Mouse (Mus musculus) thymus, postnatal 0 days (tissue): ENCODE results near the gene Olfr1375. TPM values are rescaled to one million over a fixed set of nuclear protein-coding genes. Genes with fewer than 3 reads are reported as not detected.
"Not testable (repeated sequence)": the region's sequence is repeated elsewhere in the genome, so short reads cannot be mapped to it uniquely, and the experiment has no call there.

Experiments used
- DNase-seq: peaks from one replicate; pipeline ENCODE4 v3.0.0-alpha.2; 2015; ENCODE audit warnings: low spot score
- polyA plus RNA-seq: library from polyadenylated mRNA; unstranded; fragments of >200 nt; fragmentation: Nextera tagmentation; extraction: Ambion mirVana; gene quantifications from 2 replicates; pipeline ENCODE4 v1.2.1, GENCODE M21; 2015

The Olfr1375 gene
- polyA plus RNA-seq, result not detected in 2 replicates

GRCm38 (mm10) chr11:51047809-51048208 lies at the start of gene Olfr1375:
Olfr1375 (plus strand) TSS chr11:51048109.
- DNase-seq, result not testable (repeated sequence)

- DNase-seq, result no peak
Measured at GRCm38 (mm10) chr11:51003296-51003695, 44.6 kb upstream of the Olfr1375 start, which contains the start of gene Olfr51. Olfr51 (plus strand) TSS chr11:51003596.

DNA sequence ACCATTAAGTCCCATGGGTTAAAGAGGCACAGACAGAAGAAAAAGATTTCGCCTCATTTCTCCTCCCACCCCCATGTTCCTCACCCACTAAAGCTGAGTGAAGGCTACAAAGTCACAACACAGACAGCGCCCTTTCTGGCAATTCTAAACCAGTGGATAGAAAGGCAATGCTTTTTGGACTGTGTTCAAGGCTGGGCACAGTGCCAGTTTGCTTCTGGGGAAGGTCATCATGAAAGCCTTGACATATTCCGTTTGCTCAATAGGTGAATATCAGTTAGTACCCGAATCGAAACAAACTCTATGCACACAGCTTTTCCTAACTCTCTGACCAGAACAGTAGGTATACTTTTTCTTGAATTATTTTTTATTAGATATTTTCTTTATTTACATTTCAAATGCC lies 36.1 kb upstream of the Olfr1375 start:
- DNase-seq, result no peak

DNA sequence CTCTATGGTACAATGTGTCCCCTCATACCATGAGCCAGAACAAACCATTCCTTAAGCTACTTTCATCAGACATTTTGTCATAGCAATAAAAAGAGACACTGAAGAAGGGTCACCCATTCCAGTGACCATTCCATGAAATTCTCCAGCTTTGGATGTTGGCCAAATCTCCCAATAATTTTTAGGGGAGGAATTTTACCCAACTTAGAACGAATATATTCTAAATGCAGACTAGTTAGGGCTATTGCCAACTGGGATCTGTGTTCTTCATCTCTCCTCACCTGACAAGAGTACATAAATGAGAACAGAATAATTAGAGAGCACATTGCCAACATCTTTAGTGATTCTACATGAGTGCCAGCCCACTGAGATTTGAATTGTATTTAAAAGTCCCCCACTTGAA lies 34.0 kb upstream of the Olfr1375 start, which contains the start of gene Olfr54:
Gene Olfr54, plus strand, starts transcription at position 301 of the 400 bp plus-strand sequence.
- no peak for DNase-seq

- DNase-seq, result no peak
Measured at GRCm38 (mm10) chr11:51016341-51016740, 31.6 kb upstream of the Olfr1375 start.

DNA sequence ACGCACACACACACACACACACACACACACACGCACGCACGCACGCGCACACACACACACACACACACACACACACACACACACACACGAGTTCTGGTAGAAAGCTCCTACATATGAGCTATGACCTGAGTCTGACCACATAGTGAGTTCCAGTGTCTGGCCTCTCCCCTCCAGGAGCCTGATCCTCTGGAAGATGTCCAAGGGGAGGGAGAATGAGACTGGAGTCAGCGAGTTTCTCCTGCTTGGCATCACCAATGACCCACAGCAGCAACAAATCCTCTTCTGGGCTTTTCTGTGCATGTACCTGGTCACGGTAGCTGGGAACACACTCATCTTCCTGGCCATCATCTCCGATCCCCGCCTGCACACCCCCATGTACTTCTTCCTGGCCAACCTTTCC lies 21.1 kb upstream of the Olfr1375 start:
- DNase-seq, result not testable (repeated sequence)

DNA sequence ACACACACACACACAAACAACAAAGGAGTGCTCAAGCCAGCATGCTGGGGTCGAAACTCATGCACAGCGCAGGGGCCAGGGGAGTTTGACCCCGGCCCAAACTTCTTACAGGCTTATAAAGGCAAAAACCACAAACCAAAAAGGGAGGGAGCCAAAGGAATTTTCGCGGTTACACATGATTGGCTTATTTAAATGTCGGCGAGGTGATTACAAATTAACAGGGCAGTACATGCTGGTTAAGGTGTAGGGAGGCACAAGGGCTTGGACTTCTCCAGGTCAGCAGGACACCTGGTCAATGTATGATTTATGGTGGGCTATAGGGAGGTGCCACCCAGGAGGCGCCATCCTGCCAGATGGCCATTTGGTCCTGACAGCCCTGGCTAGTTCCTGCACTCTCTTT lies 18.5 kb upstream of the Olfr1375 start:
- not testable (repeated sequence) for DNase-seq

- no peak for DNase-seq
Measured at GRCm38 (mm10) chr11:51030225-51030624, 17.7 kb upstream of the Olfr1375 start.

GRCm38 (mm10) chr11:51032851-51033250 lies 15.1 kb upstream of the Olfr1375 start:
- DNase-seq, result peak; percentile 33

DNA sequence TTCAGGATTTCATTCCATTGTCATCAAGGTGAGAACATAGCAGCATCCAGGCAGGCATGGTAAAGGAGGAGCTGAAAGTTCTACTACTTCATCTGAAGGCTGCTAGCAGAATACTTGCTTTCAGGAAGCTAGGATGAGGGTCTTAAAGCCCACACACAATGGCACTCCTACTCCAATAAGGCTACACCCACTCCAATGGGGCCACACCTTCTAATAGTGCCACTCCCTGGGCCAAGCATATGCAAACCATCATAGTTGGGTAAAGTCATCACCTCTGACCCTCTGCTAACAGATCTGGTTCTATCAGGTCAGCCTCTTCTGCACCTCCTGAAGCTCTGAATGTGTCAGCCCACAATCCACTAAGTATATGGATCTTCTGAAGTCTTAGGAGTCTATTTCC lies 13.8 kb upstream of the Olfr1375 start:
- DNase-seq, result not testable (repeated sequence)

DNA sequence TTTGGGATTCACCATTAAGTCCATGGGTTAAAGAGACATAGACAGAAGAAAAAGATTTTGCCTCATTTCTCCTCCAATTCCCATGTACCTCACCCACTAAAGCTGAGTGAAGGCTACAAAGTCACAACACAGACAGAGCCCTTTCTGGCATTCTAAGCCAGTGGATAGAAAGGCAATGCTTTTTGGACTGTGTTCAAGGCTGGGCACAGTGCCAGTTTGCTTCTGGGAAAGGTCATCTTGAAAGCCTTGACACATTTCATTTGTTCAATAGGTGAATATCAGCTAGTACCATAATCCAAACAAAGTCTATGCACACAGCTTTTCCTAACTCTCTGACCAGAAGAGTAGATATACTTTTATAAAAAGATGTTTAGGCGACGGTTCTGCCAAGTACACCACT lies 12.0 kb upstream of the Olfr1375 start:
- DNase-seq, result no peak

DNA sequence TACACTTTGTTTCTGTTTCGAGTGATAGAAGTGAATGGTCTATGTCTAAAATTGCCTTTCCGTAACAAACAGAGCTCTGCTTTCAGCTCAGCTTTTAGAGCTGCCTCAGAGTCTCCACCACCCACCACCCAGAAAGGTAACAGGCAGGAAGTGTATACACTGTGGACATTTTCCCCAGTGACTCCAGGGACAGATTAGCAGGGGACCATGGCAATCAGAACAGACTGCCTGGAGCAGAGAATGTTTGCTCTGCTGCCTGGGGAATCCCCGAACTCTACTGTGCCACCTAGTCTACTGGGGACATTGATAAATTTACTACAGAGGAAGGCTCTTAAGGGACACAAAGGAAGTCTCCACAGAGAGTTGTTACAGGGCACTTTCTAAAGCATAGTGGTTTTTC lies 3.1 kb upstream of the Olfr1375 start:
- not testable (repeated sequence) for DNase-seq

- DNase-seq, result no peak
Measured at GRCm38 (mm10) chr11:51051678-51052077, 3.8 kb downstream of the Olfr1375 start.

DNA sequence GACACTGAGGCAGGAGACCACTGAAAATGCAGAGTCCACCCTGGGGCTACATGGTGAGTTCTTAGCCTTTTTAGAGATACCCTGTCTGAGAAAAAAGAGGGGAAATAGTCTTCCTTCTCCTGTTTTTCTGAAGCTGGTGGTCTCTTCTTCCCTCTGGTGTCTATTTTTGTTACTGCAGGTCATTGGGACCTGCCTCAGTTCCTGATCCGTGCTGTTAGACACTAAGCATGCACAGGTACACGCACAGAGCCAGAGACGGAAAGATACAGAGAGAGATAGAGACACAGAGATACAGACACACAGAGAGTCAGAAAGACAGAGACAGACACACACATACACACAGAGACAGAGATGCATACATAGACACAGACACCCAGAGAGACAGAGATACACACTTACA lies 5.3 kb downstream of the Olfr1375 start:
- DNase-seq, result peak; percentile 7

DNA sequence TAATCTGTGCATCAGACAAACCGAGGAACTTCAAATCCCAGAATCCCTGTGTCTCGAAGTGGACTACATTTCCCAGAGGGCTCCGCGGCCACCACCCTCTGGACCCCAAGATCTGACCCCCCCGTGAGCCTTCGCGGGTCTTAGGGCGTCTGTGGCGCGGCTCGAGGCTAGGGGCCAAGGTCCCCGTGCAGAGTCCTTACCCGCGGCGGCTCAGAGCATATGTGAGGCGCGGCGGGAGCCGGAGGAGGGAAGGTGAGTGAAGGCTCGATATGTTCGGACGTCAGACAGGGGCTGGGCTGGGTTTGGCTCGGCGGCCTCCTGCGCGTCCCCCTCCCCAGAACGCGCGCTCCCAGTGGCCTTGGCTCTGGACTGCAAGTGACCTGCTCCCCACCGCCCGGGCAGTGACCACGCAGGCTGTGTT lies 11.3 kb downstream of the Olfr1375 start, which contains the start of gene Zfp354a:
Gene Zfp354a, plus strand, starts transcription at position 107 of the 421 bp plus-strand sequence.
- DNase-seq, result no peak

GRCm38 (mm10) chr11:51059640-51060039 lies 11.7 kb downstream of the Olfr1375 start:
- DNase-seq, result no peak

DNA sequence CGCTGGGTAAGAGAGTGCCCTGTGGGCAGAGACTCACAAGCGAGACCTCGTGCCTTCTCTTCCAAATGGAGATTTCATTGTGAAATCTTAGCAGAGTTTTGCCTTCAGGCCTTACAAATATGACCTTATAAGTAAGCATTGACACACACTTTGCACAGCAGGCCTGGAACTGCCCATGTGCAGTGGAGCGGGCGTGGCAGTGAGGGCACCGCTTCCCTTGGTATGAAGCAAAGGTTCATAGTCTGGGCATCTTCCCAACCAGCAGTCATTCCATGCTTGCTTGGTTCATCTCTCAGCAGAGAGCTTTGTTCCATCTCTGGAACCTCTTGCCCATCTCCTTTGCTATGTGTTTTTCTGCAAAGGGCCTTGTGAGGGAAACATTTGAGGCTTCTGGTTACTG lies 13.1 kb downstream of the Olfr1375 start:
- DNase-seq, result no peak

GRCm38 (mm10) chr11:51063276-51063675 lies 15.4 kb downstream of the Olfr1375 start:
- DNase-seq, result no peak

DNA sequence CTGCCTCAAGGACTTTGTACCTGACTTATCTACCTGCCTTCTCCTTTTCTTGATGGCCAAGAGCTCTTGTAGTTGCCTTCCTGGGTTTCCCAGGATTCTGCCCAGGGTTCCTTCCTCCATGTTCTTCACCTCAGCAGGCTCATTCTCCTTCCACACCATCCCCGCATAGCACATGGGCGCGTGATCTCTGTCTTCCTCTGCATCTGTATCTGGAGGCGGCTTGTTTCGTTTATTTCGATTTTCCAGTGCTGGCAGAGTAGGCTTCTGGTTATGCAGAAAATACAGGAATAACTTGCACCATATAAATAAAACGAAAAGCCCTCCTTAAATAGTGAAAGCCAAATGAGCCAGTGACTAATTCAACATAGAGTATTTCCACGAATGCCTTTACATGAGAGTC lies 15.9 kb downstream of the Olfr1375 start:
- no peak for DNase-seq

- no peak for DNase-seq
Measured at GRCm38 (mm10) chr11:51084527-51084926, 36.6 kb downstream of the Olfr1375 start.

DNA sequence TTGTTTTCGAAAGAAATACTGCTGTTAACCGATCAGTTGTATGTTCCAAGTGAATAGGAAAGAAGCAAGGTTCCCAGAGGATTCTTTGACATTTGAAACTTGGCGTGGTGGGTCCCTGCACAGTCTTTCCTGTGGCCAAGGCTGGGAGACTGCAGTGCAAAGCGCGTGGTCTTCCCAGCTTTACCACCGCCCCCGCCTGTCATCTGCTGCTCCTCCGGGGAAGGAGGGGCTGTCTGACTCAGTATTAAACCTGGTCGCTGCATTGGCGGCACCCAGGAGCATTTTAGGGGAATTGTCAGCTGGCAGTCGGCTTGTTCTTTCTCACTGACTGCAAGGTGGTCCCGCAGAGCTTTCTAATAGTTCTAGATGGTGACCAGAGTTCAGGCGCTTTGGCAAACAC lies 37.4 kb downstream of the Olfr1375 start:
- no peak for DNase-seq
